In the genomic region with DNA sequence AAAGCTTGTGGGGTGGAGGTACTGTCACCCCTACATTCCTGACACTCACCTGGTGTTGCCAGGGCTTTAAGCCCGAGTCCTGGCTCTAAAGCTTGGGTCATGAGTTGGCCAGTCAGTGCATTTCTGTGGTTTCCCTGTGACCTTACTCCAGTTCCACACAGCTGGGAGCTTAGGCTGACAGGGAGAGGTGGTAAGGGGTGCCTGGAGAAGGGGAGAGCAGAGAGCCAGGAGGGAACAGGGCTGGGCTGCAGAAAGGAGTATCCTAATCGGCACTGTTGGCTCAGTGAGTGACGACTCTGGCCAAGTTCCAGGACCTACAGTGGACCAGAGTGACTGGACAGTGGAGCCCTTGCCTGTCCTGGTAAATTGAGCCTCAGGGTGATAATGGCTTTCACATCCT, we compare ENCODE assay signal across 8 mouse cellular contexts. TPM values are rescaled to one million over a fixed set of nuclear protein-coding genes. Genes with fewer than 3 reads are reported as not detected.
DNase-seq lines count a peak whose midpoint lies in the region; ATAC-seq lines count a peak whose summit lies in the region.

No protein-coding gene starts in this region.

- 0 out of 2 replicates have a peak, but pooled peaks have one; percentile 0 for ATAC-seq in kidney, embryonic 15.5 days (replicated peaks; ENCODE audit: low FRiP score)
- no peak for ATAC-seq in midbrain, embryonic 13.5 days

- peak overlapping the region; percentile 27; the same call in 1 of the 2 replicates for H3K9ac ChIP-seq in kidney, embryonic 15.5 days
- H3K9ac ChIP-seq in midbrain, embryonic 13.5 days (replicated peaks): peak overlapping the region; percentile 86; the same call in 1 of the 2 replicates

- H3K4me1 ChIP-seq in heart, embryonic 10.5 days: peaks cover 23% of the 10 kb centered on the region
- peaks cover 31% of the 10 kb centered on the region for H3K4me1 ChIP-seq in kidney, embryonic 15.5 days
- H3K4me1 ChIP-seq in midbrain, embryonic 13.5 days (replicated peaks): peaks cover 24% of the 10 kb centered on the region

- peaks cover 11% of the 10 kb centered on the region; the same call in 1 of the 2 replicates for H3K27me3 ChIP-seq in heart, embryonic 10.5 days (ENCODE audit: insufficient read depth, poor library complexity, severe bottlenecking)
- H3K27me3 ChIP-seq in kidney, embryonic 15.5 days: peaks cover 6% of the 10 kb centered on the region; the same call in 1 of the 2 replicates
- no peaks in the 10 kb centered on the region; the same call in none of the 2 replicates for H3K27me3 ChIP-seq in midbrain, embryonic 13.5 days

- H3K9me3 ChIP-seq in heart, embryonic 10.5 days: no peaks in the 10 kb centered on the region
- H3K9me3 ChIP-seq in kidney, embryonic 15.5 days (replicated peaks): no peaks in the 10 kb centered on the region
- no peaks in the 10 kb centered on the region for H3K9me3 ChIP-seq in midbrain, embryonic 13.5 days

- peak; percentile 43 for DNase-seq in left cerebral cortex, postnatal 4 days
- no peak for DNase-seq in left cerebral cortex, adult 8-10 months (ENCODE audit: low spot score in 2 of 2)
- peak; percentile 47 to 65 for DNase-seq in cerebellum, postnatal 25 days
- peak; percentile 80 for DNase-seq in heart, embryonic 10.5 days (ENCODE audit: low spot score)
- no peak for DNase-seq in embryo, embryonic 10.5 days (ENCODE audit: low spot score)
- no peak for DNase-seq in embryo, embryonic 9.5 days (ENCODE audit: extremely low spot score)

- H3K36me3 ChIP-seq in heart, embryonic 10.5 days: peaks cover 11% of the 10 kb centered on the region
- peaks cover 14% of the 10 kb centered on the region for H3K36me3 ChIP-seq in kidney, embryonic 15.5 days
- H3K36me3 ChIP-seq in midbrain, embryonic 13.5 days: peaks cover 18% of the 10 kb centered on the region

- peak overlapping the region; percentile 90 for H3K4me2 ChIP-seq in kidney, embryonic 15.5 days
- peak overlapping the region; percentile 80 for H3K4me2 ChIP-seq in midbrain, embryonic 13.5 days (replicated peaks)

- peak overlapping the region; percentile 94 for H3K27ac ChIP-seq in heart, embryonic 10.5 days
- H3K27ac ChIP-seq in kidney, embryonic 15.5 days: peak overlapping the region; percentile 98
- H3K27ac ChIP-seq in midbrain, embryonic 13.5 days: no peak overlapping the region

- intact Hi-C loops in left cerebral cortex, postnatal 4 days (cut with DNase I): no loop called here

- H3K4me3 ChIP-seq in heart, embryonic 10.5 days: 0 out of 2 replicates have a peak overlapping the region, but pooled peaks have one; percentile 91
- peak overlapping the region; percentile 91 for H3K4me3 ChIP-seq in kidney, embryonic 15.5 days (replicated peaks)
- H3K4me3 ChIP-seq in midbrain, embryonic 13.5 days (replicated peaks): peak overlapping the region; percentile 75

- WGBS in heart, embryonic 10.5 days: 8% methylated on average over 3 of the region's 3 CpGs
- 10% methylated on average over 3 of the region's 3 CpGs for WGBS in kidney, embryonic 15.5 days
- 57% methylated on average over 3 of the region's 3 CpGs for WGBS in midbrain, embryonic 13.5 days

RNA-seq across cellular contexts. Expression of gene Tmem86a, which starts 1.9 kb away (rescaled TPM):
- 10 to 100 TPM; 10.6 to 12.4 TPM for total RNA-seq in left cerebral cortex, postnatal 4 days (2021)
- total RNA-seq in left cerebral cortex, adult 8-10 months (2022): 10 to 100 TPM; 18.5 to 19.6 (median 19.0) TPM
- polyA plus RNA-seq in heart, embryonic 10.5 days (2016; fragmentation: Nextera tagmentation; extraction: Ambion mirVana): 14.8 and 19.9 TPM in 2 replicates
- 28.1 and 30.2 TPM in 2 replicates for polyA plus RNA-seq in kidney, embryonic 15.5 days (2015; fragmentation: Nextera tagmentation; extraction: Ambion mirVana)
- polyA plus RNA-seq in midbrain, embryonic 13.5 days (2015; fragmentation: Nextera tagmentation; extraction: Ambion mirVana): 21.5 and 22.6 TPM in 2 replicates

RNA-seq across cellular contexts. Expression of gene Spty2d1, which starts 44.1 kb away (rescaled TPM):
- 1 to 10 TPM; 7.8 to 9.0 TPM for total RNA-seq in left cerebral cortex, postnatal 4 days (2021)
- 10 to 100 TPM; 14.0 to 16.1 (median 15.1) TPM for total RNA-seq in left cerebral cortex, adult 8-10 months (2022)
- 14.4 and 15.6 TPM in 2 replicates for polyA plus RNA-seq in heart, embryonic 10.5 days (2016; fragmentation: Nextera tagmentation; extraction: Ambion mirVana)
- 18.8 and 19.4 TPM in 2 replicates for polyA plus RNA-seq in kidney, embryonic 15.5 days (2015; fragmentation: Nextera tagmentation; extraction: Ambion mirVana)
- polyA plus RNA-seq in midbrain, embryonic 13.5 days (2015; fragmentation: Nextera tagmentation; extraction: Ambion mirVana): 9.5 and 9.6 TPM in 2 replicates

Comparison
In these comparisons a context has a peak if more than half of its experiments do, and no peak if none do; other contexts are left out.
1. DNase-seq: peak in left cerebral cortex, postnatal 4 days (single experiment), cerebellum, postnatal 25 days (2 of 2) and heart, embryonic 10.5 days (single experiment); none in left cerebral cortex, adult 8-10 months (0 of 2), embryo, embryonic 10.5 days (single experiment) and embryo, embryonic 9.5 days (single experiment).
2. Peak in every context shown above with its lines, with median percentiles within 50 percentile points of each other: H3K4me3 ChIP-seq.